Mouse (Mus musculus): ENCODE measurements at regions not wholly inside any gene's neighbourhood (a gene's known extent, or its start where the extent isn't known, plus 50 kb on each side); places are given as distances from the start of the nearest gene placed in this dataset.
"Not testable (repeated sequence)": the region's sequence is repeated elsewhere in the genome, so short reads cannot be mapped to it uniquely, and the experiment has no call there.

- DNase-seq = no peak
Observed at GRCm38 (mm10) chr10:119094166-119094565, 145.7 kb downstream of the Cand1 start.

GRCm38 (mm10) chr10:119087886-119088285 is 152.0 kb downstream of the Cand1 start:
- DNase-seq = no peak

GRCm38 (mm10) chr10:119087071-119087665 is 152.7 kb downstream of the Cand1 start:
- DNase-seq = no peak

GRCm38 (mm10) chr10:119086450-119086849 is 153.4 kb downstream of the Cand1 start:
- no peak for DNase-seq

GRCm38 (mm10) chr10:119083431-119083830 is 156.4 kb downstream of the Cand1 start:
- DNase-seq = no peak

- DNase-seq = no peak
Observed at GRCm38 (mm10) chr10:119082861-119083260, 157.0 kb downstream of the Cand1 start.

- DNase-seq = not testable (repeated sequence)
Observed at GRCm38 (mm10) chr10:119081766-119082165, 158.1 kb downstream of the Cand1 start.

GRCm38 (mm10) chr10:119076100-119076566 is 163.7 kb downstream of the Cand1 start:
- peak; percentile 49 for DNase-seq

GRCm38 (mm10) chr10:119074887-119075286 is 165.0 kb downstream of the Cand1 start:
- DNase-seq = no peak

GRCm38 (mm10) chr10:119073991-119074390 is 165.9 kb downstream of the Cand1 start:
- no peak for DNase-seq

GRCm38 (mm10) chr10:119069410-119069809 is 170.4 kb downstream of the Cand1 start:
- DNase-seq = no peak

- no peak for DNase-seq
Observed at GRCm38 (mm10) chr10:119067838-119068237, 172.0 kb downstream of the Cand1 start.

- no peak for DNase-seq
Observed at GRCm38 (mm10) chr10:119067366-119067765, 172.5 kb downstream of the Cand1 start.

GRCm38 (mm10) chr10:119065974-119066373 is 173.9 kb downstream of the Cand1 start:
- peak; percentile 43 for DNase-seq

- DNase-seq = peak; percentile 78
Observed at GRCm38 (mm10) chr10:119065133-119065817, 174.6 kb downstream of the Cand1 start.

GRCm38 (mm10) chr10:119064218-119064617 is 175.6 kb downstream of the Cand1 start:
- DNase-seq = no peak

GRCm38 (mm10) chr10:119063209-119063699 is 176.6 kb downstream of the Cand1 start:
- DNase-seq = no peak

GRCm38 (mm10) chr10:119061958-119062599 is 177.8 kb downstream of the Cand1 start:
- no peak for DNase-seq

- no peak for DNase-seq
Observed at GRCm38 (mm10) chr10:119061349-119061850, 178.5 kb downstream of the Cand1 start.

GRCm38 (mm10) chr10:119058493-119059020 is 181.3 kb downstream of the Cand1 start:
- no peak for DNase-seq

- no peak for DNase-seq
Observed at GRCm38 (mm10) chr10:119055199-119055785, 184.6 kb downstream of the Cand1 start.

GRCm38 (mm10) chr10:119054191-119055175 is 184.5 kb upstream of the Dyrk2 start:
- DNase-seq = no peak
